Mouse (Mus musculus) brain, adult 2 months (tissue): ENCODE measurements around the gene 4930558C23Rik.
"Not testable (repeated sequence)": the region's sequence is repeated elsewhere in the genome, so short reads cannot be mapped to it uniquely, and the experiment has no call there.

Source experiments
- DNase-seq: peaks from one replicate; pipeline ENCODE4 v3.0.0; 2011; ENCODE audit warnings: low read depth, low spot score

Gene 4930558C23Rik

GRCm38 (mm10) chr3:95402741-95403140 is at the start of gene 4930558C23Rik:
Gene 4930558C23Rik, minus strand, starts transcription at chr3:95402841.
- no peak for DNase-seq

GRCm38 (mm10) chr3:95450915-95451314 is 48.3 kb upstream of the 4930558C23Rik start:
- no peak for DNase-seq

- peak; percentile 84 for DNase-seq
Measured at GRCm38 (mm10) chr3:95450408-95450807, 47.8 kb upstream of the 4930558C23Rik start.

- DNase-seq, result no peak
Measured at GRCm38 (mm10) chr3:95445311-95445710, 42.7 kb upstream of the 4930558C23Rik start.

- DNase-seq, result no peak
Measured at GRCm38 (mm10) chr3:95442406-95443117, 39.9 kb upstream of the 4930558C23Rik start.

- DNase-seq, result no peak
Measured at GRCm38 (mm10) chr3:95439670-95440069, 37.0 kb upstream of the 4930558C23Rik start.

- not testable (repeated sequence) for DNase-seq
Measured at GRCm38 (mm10) chr3:95438636-95439035, 36.0 kb upstream of the 4930558C23Rik start.

GRCm38 (mm10) chr3:95435561-95435960 is 32.9 kb upstream of the 4930558C23Rik start:
- no peak for DNase-seq

- no peak for DNase-seq
Measured at GRCm38 (mm10) chr3:95434983-95435370, 32.3 kb upstream of the 4930558C23Rik start.

- DNase-seq, result peak; percentile 99
Measured at GRCm38 (mm10) chr3:95434136-95434982, 31.7 kb upstream of the 4930558C23Rik start, which contains the start of gene Arnt. Gene Arnt, plus strand, starts transcription at chr3:95434388.

GRCm38 (mm10) chr3:95433301-95433915 is 30.8 kb upstream of the 4930558C23Rik start:
- DNase-seq, result no peak

GRCm38 (mm10) chr3:95428423-95428822 is 25.8 kb upstream of the 4930558C23Rik start:
- DNase-seq, result not testable (repeated sequence)

- DNase-seq, result not testable (repeated sequence)
Measured at GRCm38 (mm10) chr3:95427891-95428238, 25.2 kb upstream of the 4930558C23Rik start.

GRCm38 (mm10) chr3:95427117-95427890 is 24.7 kb upstream of the 4930558C23Rik start:
- not testable (repeated sequence) for DNase-seq

GRCm38 (mm10) chr3:95426476-95426875 is 23.8 kb upstream of the 4930558C23Rik start:
- DNase-seq, result not testable (repeated sequence)

GRCm38 (mm10) chr3:95417866-95418265 is 15.2 kb upstream of the 4930558C23Rik start:
- no peak for DNase-seq

- no peak for DNase-seq
Measured at GRCm38 (mm10) chr3:95412268-95412667, 9.6 kb upstream of the 4930558C23Rik start.

- DNase-seq, result no peak
Measured at GRCm38 (mm10) chr3:95408852-95409251, 6.2 kb upstream of the 4930558C23Rik start.

- no peak for DNase-seq
Measured at GRCm38 (mm10) chr3:95407728-95408127, 5.1 kb upstream of the 4930558C23Rik start.

- peak; percentile 19 for DNase-seq
Measured at GRCm38 (mm10) chr3:95394385-95394784, 8.3 kb downstream of the 4930558C23Rik start.

GRCm38 (mm10) chr3:95385401-95386075 is 17.1 kb downstream of the 4930558C23Rik start:
- DNase-seq, result no peak
